Mouse (Mus musculus): ENCODE measurements around the gene Lypla2. TPM values are rescaled to one million over a fixed set of nuclear protein-coding genes. Genes with fewer than 3 reads are reported as not detected.
A peak's percentile ranks its signal among the peaks of the same experiment; 100 is the strongest.

The Lypla2 gene
- polyA plus RNA-seq, 1 experiment from 2014 or later: 73.0 TPM

DNA sequence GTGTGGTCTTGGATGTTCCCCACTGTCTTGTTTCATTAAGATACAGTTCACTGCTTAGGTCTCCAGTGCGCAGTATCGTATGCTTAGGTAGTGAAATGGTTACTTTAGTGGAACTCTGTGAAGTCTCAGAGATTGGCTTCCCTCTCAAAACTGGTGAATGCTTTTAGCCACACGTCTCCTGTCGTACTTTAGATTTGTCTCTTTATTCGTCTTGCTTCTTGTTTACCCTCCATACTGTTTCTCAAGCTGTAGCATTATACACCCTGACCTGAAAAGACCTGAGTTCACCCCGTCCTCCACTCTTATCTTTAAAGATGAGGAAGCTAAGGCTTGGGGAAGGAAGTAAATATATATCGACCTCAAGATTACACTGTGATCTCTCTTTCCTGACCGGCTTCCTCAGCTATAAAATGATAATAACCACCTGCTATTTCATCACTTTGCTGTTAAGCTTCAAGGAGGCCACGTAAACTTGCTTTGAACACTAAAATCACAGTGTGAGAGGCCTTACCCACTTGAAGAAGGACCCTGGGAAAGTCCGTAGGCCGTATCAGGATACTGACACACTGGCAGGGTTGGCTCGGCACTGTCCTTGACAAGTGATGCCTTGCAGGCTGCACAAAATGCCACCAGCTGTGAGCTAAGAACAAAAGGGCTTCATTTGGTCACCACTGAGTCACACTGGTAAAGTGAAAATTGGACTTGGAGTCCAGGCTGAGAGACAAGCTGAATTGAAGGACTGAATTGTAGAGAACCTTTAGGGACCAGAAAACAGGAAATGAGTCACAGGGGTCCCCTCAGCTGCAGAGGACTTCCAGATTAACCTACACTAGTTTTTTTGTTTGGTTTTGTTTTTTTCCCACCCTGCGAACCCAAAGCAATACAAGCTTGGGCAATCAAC is 735 bp upstream of the Lypla2 start:
- 0 out of 2 replicates have a peak overlapping the region, but pooled peaks have one; percentile 29 for H3K27ac ChIP-seq (ENCODE audit: poor library complexity, severe bottlenecking)
- WGBS: 48% methylated on average over 13 of the region's 13 CpGs
- peak overlapping the region; percentile 89 for H3K4me3 ChIP-seq
- 0 out of 2 replicates have a peak overlapping the region, but pooled peaks have one; percentile 93 for H3K9ac ChIP-seq
- no peaks in the 10 kb centered on the region for H3K27me3 ChIP-seq (replicated peaks)
- H3K36me3 ChIP-seq: peaks cover 52% of the 10 kb centered on the region
- ATAC-seq (ENCODE audit: insufficient number of reproducible peaks, low FRiP score): no peak
- H3K9me3 ChIP-seq (replicated peaks): no peaks in the 10 kb centered on the region
- peaks cover 22% of the 10 kb centered on the region for H3K4me1 ChIP-seq (replicated peaks)
- H3K4me2 ChIP-seq: peak overlapping the region; percentile 92

DNA sequence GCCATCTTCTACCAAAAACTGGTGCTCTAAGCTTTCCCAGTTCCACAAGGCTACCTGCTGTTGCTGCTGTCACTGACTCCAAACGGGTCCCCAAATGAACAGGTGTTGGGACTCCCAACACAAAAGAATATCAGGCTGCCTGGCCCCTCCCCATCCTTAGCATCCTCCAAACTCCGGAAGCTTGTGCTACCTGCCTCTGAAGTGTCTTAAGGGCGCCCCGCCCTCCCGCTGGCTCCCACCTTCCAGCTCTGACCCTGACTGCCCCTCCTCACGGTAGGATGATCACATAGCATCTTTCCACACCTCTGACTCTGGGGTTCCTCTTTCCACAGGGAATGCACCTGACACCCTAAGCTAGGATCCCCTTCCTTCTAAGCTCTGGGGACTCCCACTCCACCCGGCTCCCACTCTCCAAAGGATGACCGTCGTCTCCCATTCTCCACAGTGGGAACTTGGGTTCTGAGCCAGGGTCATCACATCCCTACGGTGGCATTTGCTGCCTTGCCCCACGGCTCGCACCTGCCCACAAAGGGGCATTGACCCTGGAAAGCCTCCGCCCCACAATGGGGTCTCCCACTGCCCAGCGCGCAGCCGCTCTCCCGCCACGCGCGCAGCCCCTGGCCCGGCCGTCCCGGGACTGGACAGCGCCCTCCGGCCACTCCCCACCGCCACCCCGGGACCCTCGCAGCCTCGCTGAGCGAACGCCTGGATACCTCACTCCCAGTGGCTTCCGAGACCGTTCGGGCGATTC is 446 bp downstream of the Lypla2 start:
- Histone ChIP-seq H3K27me3 (replicated peaks) (no peaks in the 10 kb centered on the region), H3K4me3 (peak overlapping the region; percentile 89), H3K4me2 (peak overlapping the region; percentile 92), H3K27ac (ENCODE audit: poor library complexity, severe bottlenecking) (peak overlapping the region; percentile 41; the same call in 1 of the 2 replicates), H3K9ac (peak overlapping the region; percentile 93), H3K36me3 (peaks cover 60% of the 10 kb centered on the region), H3K4me1 (replicated peaks) (peaks cover 22% of the 10 kb centered on the region), H3K9me3 (replicated peaks) (no peaks in the 10 kb centered on the region)
- ATAC-seq (ENCODE audit: insufficient number of reproducible peaks, low FRiP score): peak; percentile 3; the same call in 1 of the 2 replicates
- 1% methylated on average over 35 of the region's 35 CpGs for WGBS

DNA sequence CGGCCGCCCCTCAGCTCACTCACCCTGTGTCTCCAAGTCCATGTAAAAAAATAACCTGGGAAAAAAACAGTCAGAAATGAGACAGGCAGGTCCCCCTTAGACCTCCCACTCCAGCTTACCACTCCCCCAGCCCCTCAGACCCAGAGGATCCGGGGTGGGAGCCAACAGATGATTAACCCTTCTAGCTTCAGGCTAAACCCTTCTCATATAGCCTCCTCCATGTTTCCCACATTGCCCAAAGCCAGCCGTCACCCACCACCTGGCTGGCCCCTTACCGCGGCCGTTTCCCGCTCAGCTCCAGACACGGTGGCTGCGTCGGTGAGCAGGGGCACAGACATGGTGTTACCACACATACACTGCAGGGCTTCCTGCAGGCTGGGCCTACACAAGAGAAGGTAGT is 1.8 kb downstream of the Lypla2 start:
- Histone ChIP-seq H3K4me3 (no peak overlapping the region), H3K9me3 (replicated peaks) (no peaks in the 10 kb centered on the region), H3K4me1 (replicated peaks) (peaks cover 22% of the 10 kb centered on the region), H3K4me2 (no peak overlapping the region), H3K27ac (ENCODE audit: poor library complexity, severe bottlenecking) (no peak overlapping the region), H3K27me3 (replicated peaks) (no peaks in the 10 kb centered on the region), H3K36me3 (peaks cover 60% of the 10 kb centered on the region), H3K9ac (no peak overlapping the region)
- 86% methylated on average over 11 of the region's 11 CpGs for WGBS
- ATAC-seq (ENCODE audit: insufficient number of reproducible peaks, low FRiP score): no peak

DNA sequence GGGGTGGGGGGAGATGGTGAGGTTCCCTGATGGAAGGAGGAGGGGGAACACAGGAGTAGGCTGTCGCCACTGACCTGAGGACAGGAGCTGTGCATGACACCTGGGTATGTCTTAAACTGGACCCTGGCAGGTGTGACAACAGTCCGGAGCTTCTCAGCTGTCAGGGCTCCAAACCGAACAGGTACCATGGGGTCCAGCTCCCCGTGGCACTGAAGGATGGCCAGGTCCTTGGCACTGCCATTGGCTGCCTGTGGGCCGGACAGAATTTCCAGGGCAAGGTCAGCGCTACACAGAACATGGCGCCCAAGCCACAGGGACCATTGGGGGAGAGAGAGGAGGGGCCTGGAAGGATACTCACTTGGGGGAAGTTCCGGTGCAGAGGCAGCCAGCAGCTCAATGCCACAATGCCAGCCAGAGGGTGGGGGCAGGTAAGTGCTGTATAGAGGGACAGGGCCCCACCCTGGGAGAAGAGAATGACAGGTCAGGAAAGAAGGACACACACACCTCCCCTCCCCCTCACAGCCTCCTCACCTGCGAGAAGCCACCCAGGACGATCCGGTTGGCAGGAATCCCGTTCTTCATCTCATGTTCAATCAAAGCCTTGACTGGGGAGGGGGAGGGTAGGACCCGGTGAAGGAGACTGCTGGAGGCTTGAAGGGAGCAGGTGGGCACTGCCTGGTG is 3.2 kb downstream of the Lypla2 start:
- no peak overlapping the region for H3K9ac ChIP-seq
- no peak for ATAC-seq (ENCODE audit: insufficient number of reproducible peaks, low FRiP score)
- H3K27me3 ChIP-seq (replicated peaks): no peaks in the 10 kb centered on the region
- no peak overlapping the region for H3K4me2 ChIP-seq
- H3K4me1 ChIP-seq (replicated peaks): peaks cover 33% of the 10 kb centered on the region
- H3K27ac ChIP-seq (ENCODE audit: poor library complexity, severe bottlenecking): no peak overlapping the region
- H3K9me3 ChIP-seq (replicated peaks): no peaks in the 10 kb centered on the region
- H3K4me3 ChIP-seq: no peak overlapping the region
- 87% methylated on average over 13 of the region's 13 CpGs for WGBS
- peaks cover 50% of the 10 kb centered on the region for H3K36me3 ChIP-seq

- ATAC-seq (ENCODE audit: insufficient number of reproducible peaks, low FRiP score): no peak
- Histone ChIP-seq H3K4me1 (replicated peaks) (peaks cover 34% of the 10 kb centered on the region), H3K36me3 (peaks cover 50% of the 10 kb centered on the region), H3K27ac (ENCODE audit: poor library complexity, severe bottlenecking) (no peak overlapping the region), H3K9me3 (replicated peaks) (no peaks in the 10 kb centered on the region), H3K4me2 (no peak overlapping the region), H3K9ac (no peak overlapping the region), H3K4me3 (no peak overlapping the region), H3K27me3 (replicated peaks) (no peaks in the 10 kb centered on the region)
- 70% methylated on average over 19 of the region's 19 CpGs for WGBS
These were observed 4.1 kb downstream of the Lypla2 start for GRCm38 (mm10) chr4:135968271-135968869.

DNA sequence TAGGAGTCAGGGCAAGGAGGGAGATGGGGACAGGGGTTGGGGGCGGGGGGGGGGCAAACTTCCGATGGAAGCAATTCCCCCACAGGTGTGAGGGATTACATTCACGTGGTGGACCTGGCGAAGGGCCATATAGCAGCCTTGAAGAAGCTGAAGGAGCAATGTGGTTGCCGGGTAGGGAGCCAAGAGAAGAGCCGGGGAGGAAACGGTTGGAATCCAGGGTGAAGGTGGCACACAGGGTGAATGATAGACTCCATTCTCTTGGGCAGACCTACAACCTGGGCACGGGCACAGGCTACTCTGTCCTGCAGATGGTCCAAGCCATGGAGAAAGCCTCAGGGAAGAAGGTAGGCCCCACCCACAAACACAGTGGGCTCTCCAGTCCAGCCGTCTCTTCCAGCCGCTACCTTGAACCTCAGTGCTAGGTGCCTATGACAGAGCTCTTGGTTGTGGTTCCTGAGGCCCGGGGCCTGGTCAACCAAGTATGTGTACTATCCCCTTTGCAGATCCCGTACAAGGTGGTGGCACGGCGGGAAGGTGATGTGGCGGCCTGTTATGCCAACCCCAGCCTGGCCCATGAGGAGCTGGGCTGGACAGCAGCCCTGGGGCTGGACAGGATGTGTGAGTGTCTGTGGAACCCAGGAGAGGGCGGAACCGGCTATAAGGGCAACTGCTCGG is 5.2 kb downstream of the Lypla2 start:
- no peak overlapping the region for H3K9ac ChIP-seq
- peaks cover 31% of the 10 kb centered on the region for H3K4me1 ChIP-seq (replicated peaks)
- no peak overlapping the region for H3K4me3 ChIP-seq
- H3K4me2 ChIP-seq: no peak overlapping the region
- 89% methylated on average over 18 of the region's 18 CpGs for WGBS
- no peaks in the 10 kb centered on the region for H3K9me3 ChIP-seq (replicated peaks)
- peaks cover 51% of the 10 kb centered on the region for H3K36me3 ChIP-seq
- no peak for ATAC-seq (ENCODE audit: insufficient number of reproducible peaks, low FRiP score)
- H3K27ac ChIP-seq (ENCODE audit: poor library complexity, severe bottlenecking): no peak overlapping the region
- H3K27me3 ChIP-seq (replicated peaks): no peaks in the 10 kb centered on the region

DNA sequence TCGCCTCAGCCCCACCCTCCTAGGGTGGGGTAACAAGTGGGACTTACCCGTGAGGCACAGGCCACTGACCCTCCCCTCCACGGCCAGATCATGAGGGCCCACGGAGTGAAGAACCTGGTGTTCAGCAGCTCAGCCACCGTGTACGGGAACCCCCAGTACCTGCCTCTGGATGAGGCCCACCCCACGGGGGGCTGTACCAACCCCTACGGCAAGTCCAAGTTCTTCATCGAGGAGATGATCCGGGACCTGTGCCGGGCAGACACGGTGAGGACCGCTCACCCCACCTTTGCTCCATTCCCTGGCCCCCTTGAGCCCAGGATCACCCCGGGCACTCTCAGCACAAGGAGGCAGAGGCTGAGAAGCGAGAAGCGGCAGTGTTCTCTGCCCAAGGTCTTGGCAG is 6.1 kb downstream of the Lypla2 start:
- Histone ChIP-seq H3K9me3 (replicated peaks) (no peaks in the 10 kb centered on the region), H3K27me3 (replicated peaks) (no peaks in the 10 kb centered on the region), H3K4me2 (no peak overlapping the region), H3K9ac (no peak overlapping the region), H3K36me3 (peaks cover 59% of the 10 kb centered on the region), H3K27ac (ENCODE audit: poor library complexity, severe bottlenecking) (no peak overlapping the region), H3K4me3 (no peak overlapping the region), H3K4me1 (replicated peaks) (peaks cover 24% of the 10 kb centered on the region)
- no peak for ATAC-seq (ENCODE audit: insufficient number of reproducible peaks, low FRiP score)
- WGBS: 91% methylated on average over 16 of the region's 16 CpGs

DNA sequence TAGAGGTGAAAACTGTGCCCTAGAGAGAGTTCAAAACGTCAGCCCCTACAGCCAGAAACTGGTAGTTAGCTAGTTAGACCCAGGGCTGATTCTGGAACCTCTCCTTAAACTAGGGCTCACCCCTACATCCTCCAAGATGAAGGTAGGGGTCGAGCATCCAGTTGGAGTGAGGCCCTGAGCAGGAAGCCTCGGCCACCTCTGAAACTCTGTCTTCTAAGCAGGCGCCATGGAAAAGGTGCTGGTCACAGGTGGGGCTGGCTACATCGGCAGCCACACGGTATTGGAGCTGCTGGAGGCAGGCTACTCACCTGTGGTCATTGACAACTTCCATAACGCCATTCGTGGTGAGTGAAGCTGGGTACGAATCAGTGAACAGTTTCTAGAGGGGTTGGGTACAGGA is 7.3 kb downstream of the Lypla2 start:
- peaks cover 55% of the 10 kb centered on the region for H3K36me3 ChIP-seq
- no peaks in the 10 kb centered on the region for H3K9me3 ChIP-seq (replicated peaks)
- H3K4me2 ChIP-seq: peak overlapping the region; percentile 97; the same call in 1 of the 2 replicates
- H3K9ac ChIP-seq: no peak overlapping the region
- H3K4me1 ChIP-seq (replicated peaks): peaks cover 21% of the 10 kb centered on the region
- H3K27ac ChIP-seq (ENCODE audit: poor library complexity, severe bottlenecking): no peak overlapping the region
- ATAC-seq (ENCODE audit: insufficient number of reproducible peaks, low FRiP score): no peak
- H3K4me3 ChIP-seq: no peak overlapping the region
- 79% methylated on average over 9 of the region's 9 CpGs for WGBS
- H3K27me3 ChIP-seq (replicated peaks): no peaks in the 10 kb centered on the region

DNA sequence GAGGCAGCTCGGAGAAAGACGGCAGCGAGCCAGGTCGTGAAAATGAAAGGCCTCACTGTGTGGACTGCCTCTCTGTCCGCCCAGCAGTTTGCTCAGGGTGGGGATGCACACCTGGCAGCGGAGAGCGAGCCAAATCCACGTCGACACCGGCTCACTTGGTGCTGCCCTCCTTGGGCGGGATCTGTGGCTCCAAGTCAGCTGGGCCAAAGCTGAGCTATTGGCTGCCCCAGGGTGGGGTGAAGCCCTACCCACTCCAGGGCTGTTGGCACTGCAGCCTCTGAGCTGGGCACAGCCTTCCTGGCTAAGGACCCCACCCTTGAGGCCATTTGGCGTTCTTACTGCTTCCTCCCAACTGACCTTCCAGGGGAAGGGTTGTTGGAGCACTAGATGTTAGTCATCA is 8.0 kb downstream of the Lypla2 start:
- Histone ChIP-seq H3K4me2 (peak overlapping the region; percentile 97), H3K36me3 (peaks cover 55% of the 10 kb centered on the region), H3K27ac (ENCODE audit: poor library complexity, severe bottlenecking) (peak overlapping the region; percentile 74; the same call in 1 of the 2 replicates), H3K9me3 (replicated peaks) (no peaks in the 10 kb centered on the region), H3K4me3 (peak overlapping the region; percentile 79), H3K9ac (peak overlapping the region; percentile 82), H3K4me1 (replicated peaks) (peaks cover 21% of the 10 kb centered on the region), H3K27me3 (replicated peaks) (no peaks in the 10 kb centered on the region)
- no peak; the same call in 1 of the 2 replicates for ATAC-seq (ENCODE audit: insufficient number of reproducible peaks, low FRiP score)
- WGBS: 5% methylated on average over 12 of the region's 12 CpGs

DNA sequence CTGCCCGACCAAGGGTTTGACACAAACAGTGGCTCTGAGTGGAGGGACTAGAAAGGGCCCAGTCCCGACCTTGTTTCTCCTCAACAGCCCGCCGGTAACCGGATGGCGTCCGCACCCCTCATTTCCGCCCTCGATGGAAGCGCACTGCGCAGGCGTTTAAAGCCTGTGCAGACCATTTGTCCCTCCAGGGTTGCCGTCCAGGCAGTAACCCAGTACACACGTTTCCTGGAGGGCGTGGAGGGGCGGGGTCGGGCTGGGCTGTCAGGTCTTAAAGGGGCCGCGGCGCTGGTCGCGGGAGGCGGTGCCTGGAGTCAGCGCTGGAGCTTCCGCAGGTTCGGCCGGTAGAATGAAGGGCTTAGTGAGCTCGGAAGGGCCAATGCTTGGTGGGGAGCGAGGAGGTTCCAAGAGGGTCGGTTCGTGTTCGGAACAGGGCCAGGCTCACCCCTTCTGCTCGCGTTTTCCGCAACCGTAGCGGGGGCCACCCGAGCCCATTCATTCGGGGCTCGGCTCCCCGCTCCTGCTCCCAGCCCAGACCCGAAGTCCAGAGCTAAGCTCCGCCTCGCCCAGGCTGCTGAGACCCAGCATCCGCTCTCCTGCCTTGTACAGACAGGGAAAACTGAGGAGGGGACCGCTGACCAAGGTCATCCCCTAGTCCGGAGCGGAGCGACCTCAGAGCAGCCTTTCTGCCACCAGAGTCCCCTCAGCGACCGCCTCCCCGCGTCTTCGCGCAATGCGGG is 8.8 kb downstream of the Lypla2 start, which contains the start of gene Gale:
Gene Gale, plus strand, starts transcription at position 271 of the 737 bp plus-strand sequence.
- ATAC-seq (ENCODE audit: insufficient number of reproducible peaks, low FRiP score): peak; percentile 92
- under 1% methylated on average over 56 of the region's 56 CpGs for WGBS
- peak within 1 kb of the TSS; percentile 92 for H3K27ac ChIP-seq (ENCODE audit: poor library complexity, severe bottlenecking)

More for the DNA sequence above, 8.8 kb downstream of the Lypla2 start, which contains the start of gene Gale:
- no peaks in the 10 kb centered on the region for H3K9me3 ChIP-seq (replicated peaks)
- peak within 1 kb of the TSS; percentile 97 for H3K4me2 ChIP-seq
- peak within 1 kb of the TSS; percentile 79 for H3K4me3 ChIP-seq
- peaks cover 55% of the 10 kb centered on the region for H3K36me3 ChIP-seq
- H3K9ac ChIP-seq: peak within 1 kb of the TSS; percentile 82
- peaks cover 19% of the 10 kb centered on the region for H3K4me1 ChIP-seq (replicated peaks)
- no peaks in the 10 kb centered on the region for H3K27me3 ChIP-seq (replicated peaks)
